Mouse (Mus musculus): ENCODE measurements around the gene A430005L14Rik. TPM values are rescaled to one million over a fixed set of nuclear protein-coding genes. Genes with fewer than 3 reads are reported as not detected.

A430005L14Rik gene
- polyA plus RNA-seq (2017; shearing (Covaris generic)), result 35.3 TPM

DNA sequence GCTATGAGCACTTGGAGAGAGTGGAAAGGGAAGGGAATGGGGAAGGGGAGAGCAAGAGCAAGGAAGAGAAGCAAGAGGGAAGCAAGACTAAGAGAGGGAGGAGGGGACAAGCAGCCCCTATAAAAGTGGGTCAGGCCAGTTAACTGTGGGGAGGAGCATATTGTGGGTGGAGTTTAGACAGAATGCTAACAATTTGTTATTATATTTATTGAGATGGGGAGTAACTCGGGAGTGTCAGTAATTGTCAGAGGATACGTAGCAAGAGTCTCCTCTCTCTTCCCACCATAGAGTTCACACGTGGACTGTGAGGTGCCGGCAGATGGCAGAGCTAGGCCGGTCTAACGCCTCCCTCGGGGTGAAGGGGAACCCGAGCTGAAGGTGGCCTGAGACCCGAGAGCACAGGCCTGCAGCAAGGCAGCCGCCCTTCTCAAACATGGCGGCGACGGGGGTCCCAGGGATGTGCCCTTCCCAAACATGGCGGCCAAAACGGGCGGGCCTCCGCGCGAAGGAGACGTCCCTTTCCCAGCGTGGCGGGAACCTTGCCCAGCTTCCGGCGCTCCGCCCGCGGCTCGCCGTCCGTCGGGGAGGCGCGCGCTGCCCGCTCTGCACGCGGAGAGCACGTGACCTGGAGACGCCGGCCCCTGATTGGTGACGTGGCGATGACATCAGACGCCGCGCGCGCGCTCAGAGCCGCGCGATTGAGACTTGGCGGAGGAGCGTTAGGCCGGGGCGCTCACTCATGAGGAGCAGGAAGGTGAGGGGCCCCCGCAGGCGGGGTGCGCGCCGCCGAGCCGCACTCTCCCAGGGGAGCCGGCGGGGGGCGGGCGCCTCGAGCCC is at the start of gene A430005L14Rik:
Gene A430005L14Rik, plus strand, starts transcription at position 669 of the 837 bp plus-strand sequence.

DNA sequence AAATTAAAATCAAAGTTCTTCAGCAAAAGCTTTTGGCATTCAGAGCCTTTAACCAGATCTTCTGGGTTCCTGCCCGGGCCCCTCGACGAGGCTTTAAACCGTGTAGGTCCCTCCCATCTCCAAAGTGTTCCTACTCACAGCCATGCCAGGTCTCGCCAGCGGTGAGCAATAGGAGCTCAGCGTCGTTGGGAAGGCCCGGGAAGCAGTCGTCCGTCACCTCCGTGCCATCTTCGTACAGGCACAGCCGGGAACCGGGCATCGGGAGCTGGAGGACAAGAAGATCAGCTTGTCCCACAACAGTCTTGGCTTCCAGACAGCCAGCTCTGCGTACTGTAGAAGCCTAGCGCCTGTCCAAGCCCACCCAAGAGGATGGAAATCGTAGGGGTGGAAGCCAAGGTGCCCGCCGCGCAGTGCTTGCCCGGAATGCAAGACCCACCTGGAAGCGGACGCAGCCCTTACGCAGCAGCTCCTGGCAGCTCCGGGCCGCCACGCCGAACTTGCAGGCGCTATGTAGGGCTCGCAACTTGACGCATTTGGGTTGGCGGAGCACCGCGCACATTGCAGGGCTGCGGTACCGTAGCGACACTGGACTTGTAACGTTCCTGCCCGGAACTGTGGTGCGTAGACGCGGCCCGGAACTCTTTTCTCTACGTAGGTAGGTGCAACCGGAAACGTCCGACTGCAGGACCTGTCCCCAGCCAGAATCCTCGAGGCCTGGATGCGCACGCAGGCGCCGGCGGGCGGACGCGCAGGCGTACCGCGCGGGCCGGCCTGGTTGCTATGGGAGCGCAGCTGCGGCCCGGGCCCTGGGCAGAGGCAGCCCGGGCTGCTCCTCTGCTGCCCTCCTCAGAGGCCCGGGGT is 17.6 kb downstream of the A430005L14Rik start, which contains the start of the genes Dffb and Cep104:
Gene Dffb, minus strand, starts transcription at position 696 of the 861 bp plus-strand sequence.
Gene Cep104, plus strand, starts transcription at position 764 of the 861 bp plus-strand sequence.

Other genes with a start within 250 kb of the A430005L14Rik start
- 16.0 TPM for gene Dffb, start 17.9 kb downstream of the A430005L14Rik start, polyA plus RNA-seq (2017; shearing (Covaris generic))
- gene Cep104, start 18.0 kb downstream of the A430005L14Rik start, polyA plus RNA-seq (2017; shearing (Covaris generic)), result 10.8 TPM
- 46.7 TPM for gene Lrrc47, start 54.5 kb downstream of the A430005L14Rik start, polyA plus RNA-seq (2017; shearing (Covaris generic))
- 0.76 TPM for gene Smim1, start 69.0 kb downstream of the A430005L14Rik start, polyA plus RNA-seq (2017; shearing (Covaris generic))
- not detected for gene Ccdc27, start 85.4 kb downstream of the A430005L14Rik start, polyA plus RNA-seq (2017; shearing (Covaris generic))
- 0.56 TPM for gene Trp73, start 183.0 kb downstream of the A430005L14Rik start, polyA plus RNA-seq (2017; shearing (Covaris generic))
- gene Wrap73, start 185.1 kb downstream of the A430005L14Rik start, polyA plus RNA-seq (2017; shearing (Covaris generic)), result 22.3 TPM
- gene Tprgl, start 203.4 kb downstream of the A430005L14Rik start, polyA plus RNA-seq (2017; shearing (Covaris generic)), result 387 TPM
- gene Megf6, start 213.5 kb downstream of the A430005L14Rik start, polyA plus RNA-seq (2017; shearing (Covaris generic)), result 0.48 TPM